Mouse (Mus musculus) megakaryocyte-erythroid progenitor cell, adult 5-6 weeks (primary cell): ENCODE measurements around the gene Cherp. TPM values are rescaled to one million over a fixed set of nuclear protein-coding genes. Genes with fewer than 3 reads are reported as not detected.

Experiments
- ATAC-seq: replicated peaks from 2 replicates; pipeline ENCODE4 v1.8.0; 2016; ENCODE audit warnings: mild to moderate bottlenecking, inconsistent platforms; ENCODE audit not compliant: severe bottlenecking, poor library complexity, low FRiP score, low TSS enrichment
- total RNA-seq, 2 experiments: library from RNA; stranded (forward) in 1 of 2; stranded (reverse) in 1 of 2; fragments of 200-1000, 215-1000 nt in 1 of 2; fragments of >200 nt in 1 of 2; fragmentation: Nextera tagmentation in 1 of 2; gene quantifications; 2 replicates each; pipeline ENCODE4 v1.2.3; 2014 to 2017

Gene Cherp
- total RNA-seq (2014; fragmentation: Nextera tagmentation) (118 and 132 TPM in 2 replicates), total RNA-seq (2017) (15.6 and 34.7 TPM in 2 replicates)

GRCm38 (mm10) chr8:72474826-72475546, at the start of gene Cherp:
TSS of gene Cherp (minus strand) at chr8:72475226.
- peak; percentile 94 for ATAC-seq

DNA sequence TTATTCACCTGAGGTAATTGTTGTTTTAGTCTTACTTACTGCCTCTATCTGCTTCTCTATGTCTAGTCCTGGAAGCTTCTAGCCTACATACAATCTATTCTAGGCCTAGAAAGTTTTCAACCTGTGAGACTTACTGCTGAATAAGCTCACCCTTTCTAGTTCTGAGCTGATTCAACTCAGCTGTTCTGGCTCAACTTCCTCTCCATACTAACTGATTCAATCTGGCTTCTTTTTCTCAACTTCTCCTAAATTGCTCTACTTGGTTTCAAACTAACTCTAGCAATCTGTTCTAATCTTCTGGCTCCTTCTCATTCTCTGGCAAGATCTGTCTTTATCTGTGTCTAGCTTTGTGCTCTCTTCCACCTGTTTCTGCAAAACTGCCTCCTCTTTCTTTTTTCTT, 46.9 kb upstream of the Cherp start:
- ATAC-seq: no peak

DNA sequence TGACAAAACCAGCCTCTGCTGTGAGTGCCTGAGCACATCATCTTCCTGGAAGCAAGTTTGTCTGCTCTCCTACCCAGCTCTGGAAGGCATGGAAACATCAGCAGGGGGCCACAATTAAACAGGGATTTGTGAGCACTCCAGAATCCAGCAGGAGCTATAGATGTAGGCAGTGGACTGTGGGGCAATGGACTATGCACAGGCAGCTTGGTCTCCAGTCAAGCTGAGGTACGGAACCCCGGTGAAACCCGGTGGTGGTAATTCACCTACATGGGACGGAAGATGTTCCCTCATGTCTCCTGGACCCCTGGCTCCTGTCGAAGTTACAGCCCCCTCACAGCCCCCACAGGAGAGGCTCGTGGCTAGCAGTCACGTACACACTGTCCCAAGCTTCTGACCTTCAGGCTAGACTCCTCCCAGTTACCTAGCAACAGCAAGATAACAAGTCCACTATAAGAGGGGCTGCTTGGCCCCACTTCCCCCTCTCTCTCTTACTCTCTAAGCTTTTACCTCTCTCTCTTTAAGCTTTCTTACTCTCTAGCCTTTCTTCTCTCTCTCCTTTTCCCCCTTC, 42.5 kb upstream of the Cherp start:
- ATAC-seq: no peak

DNA sequence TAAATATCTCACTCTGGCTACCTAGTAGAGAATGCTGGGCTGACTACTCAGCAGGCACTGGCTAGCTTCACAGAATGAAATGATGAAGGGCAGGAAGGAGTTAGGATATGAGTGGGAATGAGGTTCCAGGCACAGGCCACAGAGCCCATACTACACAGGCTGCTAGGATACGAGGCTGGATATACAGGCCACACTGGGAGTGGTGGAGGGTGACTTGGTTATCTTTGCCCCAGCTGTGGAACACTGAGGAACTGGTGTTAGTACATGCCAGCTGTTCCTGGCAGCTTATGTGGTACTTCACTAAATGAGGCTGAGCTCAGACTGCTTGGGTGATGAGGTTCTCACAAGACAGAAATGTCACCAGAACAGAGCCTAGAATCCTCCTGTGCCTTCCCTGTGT, 38.1 kb upstream of the Cherp start:
- ATAC-seq: no peak

- ATAC-seq: no peak
Measured at GRCm38 (mm10) chr8:72512648-72513047, 37.6 kb upstream of the Cherp start.

- ATAC-seq: no peak
Measured at GRCm38 (mm10) chr8:72507505-72507904, 32.5 kb upstream of the Cherp start.

GRCm38 (mm10) chr8:72504637-72505314, 29.8 kb upstream of the Cherp start:
- peak; percentile 66 for ATAC-seq

DNA sequence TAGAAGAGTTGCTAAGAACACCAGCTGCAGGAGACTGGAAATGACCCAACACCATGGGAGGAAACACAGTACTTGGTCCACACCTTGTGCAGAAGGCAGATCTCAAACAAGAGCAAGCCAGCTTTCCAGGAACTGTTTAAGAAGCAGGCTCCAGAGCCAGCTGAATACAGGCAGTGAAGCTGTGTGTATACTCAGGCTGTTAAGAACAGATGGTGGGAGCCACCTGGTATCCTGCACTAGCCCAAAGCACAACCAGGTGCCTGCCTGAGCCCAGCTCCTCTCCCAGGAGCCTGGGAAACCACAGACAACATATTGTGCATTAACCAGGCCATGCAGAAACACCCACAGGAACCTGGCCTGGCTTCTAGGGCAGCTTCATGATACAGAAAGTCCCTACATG, 29.1 kb upstream of the Cherp start:
- no peak for ATAC-seq

DNA sequence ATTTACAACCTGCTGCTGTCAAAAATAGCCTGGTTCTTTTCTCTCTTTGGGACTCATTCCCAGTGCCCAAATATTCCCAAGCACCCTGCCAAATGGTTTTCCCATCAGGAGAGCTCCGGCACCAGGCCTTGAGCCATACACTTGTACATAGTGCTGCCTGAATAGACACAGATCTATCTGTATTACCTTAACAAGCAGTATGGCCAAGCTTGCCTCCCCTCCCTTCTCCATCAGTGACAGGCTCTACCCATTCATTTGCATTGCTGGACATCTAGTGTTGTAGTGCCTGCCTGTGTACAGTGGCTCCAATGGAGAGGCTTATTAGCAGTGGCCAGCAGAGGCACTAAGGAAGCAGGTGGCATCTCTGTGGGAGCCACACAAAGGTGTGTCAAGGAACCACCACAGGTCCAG, 25.5 kb upstream of the Cherp start:
- no peak for ATAC-seq

- ATAC-seq: no peak
Measured at GRCm38 (mm10) chr8:72499521-72500284, 24.7 kb upstream of the Cherp start.

GRCm38 (mm10) chr8:72498527-72498926, 23.5 kb upstream of the Cherp start:
- ATAC-seq: peak; percentile 69

- ATAC-seq: no peak
Measured at GRCm38 (mm10) chr8:72497911-72498310, 22.9 kb upstream of the Cherp start.

GRCm38 (mm10) chr8:72496217-72496616, 21.2 kb upstream of the Cherp start:
- ATAC-seq: no peak

- ATAC-seq: no peak
Measured at GRCm38 (mm10) chr8:72495411-72496111, 20.5 kb upstream of the Cherp start.

DNA sequence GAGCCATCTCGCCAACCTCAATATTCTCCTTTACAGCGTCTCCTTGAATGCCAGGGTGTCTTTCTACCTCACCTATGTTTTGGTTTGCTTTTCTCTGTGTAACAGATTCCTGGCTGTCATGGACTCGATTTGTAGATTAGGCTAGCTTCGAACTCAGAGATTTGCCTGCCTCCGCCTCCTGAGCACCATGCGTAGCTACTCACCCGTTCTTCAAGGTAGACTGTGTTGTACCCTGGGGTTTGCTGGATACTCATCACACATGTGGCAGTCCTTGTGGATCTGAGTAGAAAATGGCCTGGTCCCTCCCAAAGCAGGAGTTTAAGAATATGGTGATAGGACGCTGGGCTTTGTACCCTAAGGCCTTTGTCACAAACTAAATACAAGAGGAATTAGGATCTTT, 18.4 kb upstream of the Cherp start:
- ATAC-seq: 0 out of 2 replicates have a peak, but pooled peaks have one; percentile 11

GRCm38 (mm10) chr8:72492622-72493081, 17.6 kb upstream of the Cherp start:
- peak; percentile 93 for ATAC-seq

DNA sequence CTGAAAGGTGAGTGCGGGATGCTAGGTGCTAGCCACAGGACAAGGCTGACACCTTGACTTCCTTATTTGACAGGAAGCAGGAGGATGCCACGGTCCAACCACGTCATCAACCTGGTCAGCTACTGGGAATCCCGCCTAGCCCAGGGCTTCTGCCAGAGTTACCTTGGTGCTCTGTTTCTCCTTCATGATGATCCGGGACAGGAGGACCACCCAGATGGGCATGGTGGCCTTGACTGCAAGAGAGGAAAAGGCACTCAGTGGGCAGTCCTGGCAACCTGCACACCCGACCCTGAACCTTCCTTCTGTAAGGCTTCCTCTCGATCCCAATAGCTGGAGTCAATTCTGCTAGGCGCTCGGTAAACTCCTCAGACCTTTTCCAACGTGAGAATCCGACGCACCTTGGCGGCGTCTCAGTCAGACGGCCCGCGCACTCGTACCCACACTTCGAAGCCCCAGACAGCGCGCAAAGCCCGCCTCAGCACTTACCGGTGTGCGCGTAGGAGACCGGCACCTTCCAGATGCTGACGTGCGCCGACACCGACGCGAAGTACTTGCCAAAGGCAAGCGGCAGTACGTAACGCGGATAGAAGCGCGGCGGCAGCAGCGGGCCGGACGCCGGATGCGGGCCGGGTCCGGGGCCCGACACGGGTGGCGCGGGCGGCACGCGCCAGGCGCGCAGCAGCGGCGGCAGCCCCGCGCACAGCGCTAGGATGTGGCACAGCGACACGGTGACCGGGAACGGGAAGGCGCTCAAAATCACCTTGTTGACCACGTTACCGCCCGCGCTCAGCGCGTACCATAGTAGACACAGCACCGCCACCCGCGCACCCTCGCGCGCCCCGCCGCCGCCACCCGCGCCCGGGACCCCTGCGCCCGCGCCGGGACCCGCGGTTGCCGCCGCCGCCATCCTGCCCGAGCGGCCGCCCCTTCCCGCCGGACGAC, 16.9 kb upstream of the Cherp start, which contains the start of gene Slc35e1:
Slc35e1 (minus strand) TSS at position 935 of the 942 bp plus-strand sequence.
- ATAC-seq: 0 out of 2 replicates have a peak, but pooled peaks have one; percentile 3

DNA sequence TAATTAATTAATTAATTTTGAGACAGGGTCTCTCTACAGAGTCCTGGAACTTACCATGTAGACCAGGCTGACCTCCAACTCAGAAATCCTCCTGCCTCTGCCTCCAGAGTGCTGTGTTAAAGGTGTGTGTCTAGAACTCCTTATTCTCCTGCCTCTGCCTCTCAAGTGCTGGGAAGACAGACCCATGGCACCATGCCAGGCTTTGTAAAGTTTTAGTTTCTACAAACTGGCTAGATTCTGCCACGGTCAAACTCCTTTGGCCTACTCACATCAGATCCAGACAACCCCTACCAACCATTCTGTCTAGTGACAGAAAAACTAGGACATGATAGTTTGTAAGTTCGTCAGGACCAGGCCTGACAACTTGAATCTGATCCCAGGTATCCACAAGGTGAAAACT, 16.0 kb upstream of the Cherp start:
- ATAC-seq: no peak
